Mouse (Mus musculus): ENCODE data around the gene 9530002B09Rik.

9530002B09Rik gene

GRCm38 (mm10) chr4:122688975-122689374 is at the start of gene 9530002B09Rik:
TSS of gene 9530002B09Rik (plus strand) at chr4:122689275.
- DNase-seq (ENCODE audit: low spot score) = no peak

Data from T-cell, adult 2 months (primary cell).